Mouse (Mus musculus) spleen, adult 2 months (tissue): ENCODE results near the gene Trafd1. TPM values are rescaled to one million over a fixed set of nuclear protein-coding genes. Genes with fewer than 3 reads are reported as not detected.
A peak's percentile ranks its signal among the peaks of the same experiment; 100 is the strongest.

Experiments
- DNase-seq, 2 experiments: peaks; one replicate each; pipeline versions ENCODE4 v3.0.0 to v3.0.0-alpha.2; 2012 to 2021; ENCODE audit warnings: low spot score in 2 of 2, low read depth in 1 of 2
- H3K27ac ChIP-seq: fragments of 200-500 bp; 2 replicates; pipeline ENCODE4 v1.5.1; 2012; ENCODE audit warnings: low read length, inconsistent platforms; ENCODE audit not compliant: insufficient read depth
- H3K27me3 ChIP-seq: fragments of 200-500 bp; 2 replicates; pipeline ENCODE4 v1.6.1; 2012; ENCODE audit warnings: mild to moderate bottlenecking, moderate library complexity, low read length, inconsistent platforms; ENCODE audit not compliant: control insufficient read depth, insufficient read depth
- H3K36me3 ChIP-seq: fragments of 200-500 bp; 2 replicates; pipeline ENCODE4 v1.6.1; 2012; ENCODE audit warnings: mild to moderate bottlenecking, low read length, inconsistent platforms; ENCODE audit not compliant: control insufficient read depth, insufficient read depth
- H3K4me1 ChIP-seq: fragments of 200-500 bp; 2 replicates; pipeline ENCODE4 v1.6.1; 2011; ENCODE audit warnings: inconsistent platforms; ENCODE audit not compliant: control insufficient read depth, insufficient read depth, insufficient read length
- H3K4me3 ChIP-seq: fragments of 200-500 bp; 2 replicates; pipeline ENCODE4 v1.5.1; 2011; ENCODE audit warnings: mild to moderate bottlenecking, inconsistent platforms; ENCODE audit not compliant: insufficient read depth, insufficient read length; ENCODE audit errors: extremely low read depth
- CTCF ChIP-seq: fragments of 200-500 bp; IDR thresholded peaks from 2 replicates; pipeline ENCODE4 v1.5.1; 2011; ENCODE audit warnings: mild to moderate bottlenecking, inconsistent platforms; ENCODE audit not compliant: insufficient read depth, insufficient read length, insufficient replicate concordance; ENCODE audit errors: extremely low read depth
- POLR2A ChIP-seq: fragments of 200-500 bp; IDR thresholded peaks from 2 replicates; pipeline ENCODE4 v1.6.1; 2011; ENCODE audit warnings: low read depth, low read length, inconsistent platforms
- WGBS: fragments of 180-500 bp; shearing (Covaris S2); methylation state at CpG from one replicate; pipeline ENCODE4 v1.1.7; 2018; 5-methylcytosine and 5-hydroxymethylcytosine counted together
- polyA plus RNA-seq: library from polyadenylated mRNA; depleted of rRNA; stranded (reverse); fragments of >200 nt; gene quantifications from 2 replicates; pipeline ENCODE4 v1.2.3, GENCODE M21; 2012

Gene Trafd1
- polyA plus RNA-seq, 1 experiment = 75.4 TPM

- 91% methylated on average over 5 of the region's 5 CpGs for WGBS
- H3K4me3 ChIP-seq = no peak overlapping the region
- no peak for DNase-seq
Observed at GRCm38 (mm10) chr5:121395621-121396020, 10.2 kb upstream of the Trafd1 start.

GRCm38 (mm10) chr5:121393402-121393801 is 8.0 kb upstream of the Trafd1 start:
- 83% methylated on average over 3 of the region's 3 CpGs for WGBS
- DNase-seq = no peak
- Histone ChIP-seq H3K27me3 (no peaks in the 10 kb centered on the region), H3K4me3 (no peak overlapping the region), H3K4me1 (no peaks in the 10 kb centered on the region), H3K36me3 (no peaks in the 10 kb centered on the region), H3K27ac (no peak overlapping the region)
- TF ChIP-seq CTCF (no peak), POLR2A (no peak)

More at GRCm38 (mm10) chr5:121395621-121396020, 10.2 kb upstream of the Trafd1 start:
- no peak for TF ChIP-seq POLR2A
- no peak for TF ChIP-seq CTCF
- Histone ChIP-seq H3K4me1 (peaks cover 7% of the 10 kb centered on the region), H3K36me3 (no peaks in the 10 kb centered on the region), H3K27ac (no peak overlapping the region), H3K27me3 (no peaks in the 10 kb centered on the region)

- peak in 1 of 2 experiments; percentile 27 for DNase-seq
- no peak overlapping the region for H3K27ac ChIP-seq
- no peaks in the 10 kb centered on the region for H3K36me3 ChIP-seq
- TF ChIP-seq CTCF = peak; percentile 15; the same call in 1 of the 2 replicates
- no peak for TF ChIP-seq POLR2A
- WGBS = 52% methylated on average over 16 of the region's 16 CpGs
- no peak overlapping the region for H3K4me3 ChIP-seq
- H3K27me3 ChIP-seq = no peaks in the 10 kb centered on the region
- H3K4me1 ChIP-seq = no peaks in the 10 kb centered on the region
Observed at GRCm38 (mm10) chr5:121392667-121393380, 7.4 kb upstream of the Trafd1 start.

- Histone ChIP-seq H3K27ac (no peak overlapping the region; the same call in 1 of the 2 replicates), H3K4me1 (no peaks in the 10 kb centered on the region), H3K36me3 (no peaks in the 10 kb centered on the region), H3K27me3 (no peaks in the 10 kb centered on the region), H3K4me3 (no peak overlapping the region)
- TF ChIP-seq CTCF = no peak
- DNase-seq = no peak
Observed at GRCm38 (mm10) chr5:121389691-121390090, 4.3 kb upstream of the Trafd1 start.

- no peak overlapping the region for H3K27ac ChIP-seq
- H3K36me3 ChIP-seq = no peaks in the 10 kb centered on the region
- no peaks in the 10 kb centered on the region for H3K4me1 ChIP-seq
- no peaks in the 10 kb centered on the region for H3K27me3 ChIP-seq
- 80% methylated on average over 7 of the region's 7 CpGs for WGBS
- no peak for DNase-seq
- TF ChIP-seq CTCF (no peak), POLR2A (no peak)
- no peak overlapping the region for H3K4me3 ChIP-seq
Observed at GRCm38 (mm10) chr5:121389106-121389505, 3.7 kb upstream of the Trafd1 start.

GRCm38 (mm10) chr5:121387126-121387525 is 1.7 kb upstream of the Trafd1 start:
- WGBS = 91% methylated on average over 4 of the region's 4 CpGs
- Histone ChIP-seq H3K27me3 (no peaks in the 10 kb centered on the region), H3K27ac (no peak overlapping the region), H3K36me3 (no peaks in the 10 kb centered on the region; the same call in 1 of the 2 replicates), H3K4me1 (peaks cover 5% of the 10 kb centered on the region; the same call in 1 of the 2 replicates), H3K4me3 (no peak overlapping the region)
- TF ChIP-seq POLR2A (no peak), CTCF (no peak)
- no peak for DNase-seq
